Mouse (Mus musculus): ENCODE data around the gene Pex14. TPM values are rescaled to one million over a fixed set of nuclear protein-coding genes. Genes with fewer than 3 reads are reported as not detected.
"Not testable (repeated sequence)": the region's sequence is repeated elsewhere in the genome, so short reads cannot be mapped to it uniquely, and the experiment has no call there.

The Pex14 gene
- total RNA-seq, 2 experiments from 2014 or later, result 19.4 to 20.5 TPM

DNA sequence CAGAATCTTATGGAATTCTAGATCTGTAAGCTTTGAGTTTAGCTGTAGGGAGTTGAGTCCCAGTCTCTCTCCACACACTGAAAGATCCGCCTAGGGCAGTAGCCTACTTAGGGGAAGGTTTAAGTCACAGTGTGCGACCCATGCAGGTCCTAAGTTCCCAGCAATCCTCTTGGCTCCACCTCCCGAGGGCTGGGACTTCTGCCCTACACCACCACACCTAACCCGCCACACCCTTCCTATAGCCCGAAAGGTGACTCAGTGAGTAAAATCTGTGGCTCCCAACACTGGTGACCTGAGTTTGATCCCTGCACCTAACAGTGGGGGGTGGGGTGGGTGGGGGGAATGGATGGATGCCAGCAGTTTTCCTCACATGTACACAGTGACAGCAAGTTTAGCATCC is 23.8 kb upstream of the Pex14 start:
- intact Hi-C loops (cut with DNase I; ENCODE audit: low total_unique reads), result no loop called here
- no peak for DNase-seq

DNA sequence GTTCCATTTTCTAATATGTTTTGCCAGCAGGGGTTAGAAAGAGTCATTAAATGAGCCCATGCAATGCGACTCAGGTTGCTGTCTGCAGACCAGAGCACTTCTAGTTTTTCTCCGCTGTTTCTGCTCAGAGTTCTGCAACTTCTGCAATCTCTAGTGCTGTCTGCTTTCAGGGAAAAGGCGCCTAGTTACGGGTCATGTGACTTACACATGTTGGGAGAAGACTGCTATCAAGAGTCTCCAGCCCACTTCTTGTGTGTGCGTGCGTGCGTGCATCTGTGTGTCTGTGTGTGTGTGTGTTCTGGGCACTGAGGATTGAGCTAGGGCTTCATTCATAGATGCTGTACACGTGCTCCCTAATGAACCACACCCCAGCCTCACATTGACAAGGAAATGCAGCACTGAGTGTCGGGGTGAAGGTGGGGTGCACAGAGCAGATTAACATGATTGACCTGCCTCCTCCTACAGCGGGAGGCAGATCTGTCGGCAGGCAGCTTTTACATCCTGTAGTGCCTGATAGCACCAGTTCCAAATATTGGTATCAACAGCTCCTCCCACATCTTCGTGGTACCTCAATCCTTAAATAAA is 20.4 kb upstream of the Pex14 start:
- DNase-seq; intact Hi-C loops (cut with DNase I; ENCODE audit: low total_unique reads): not testable (repeated sequence)

DNA sequence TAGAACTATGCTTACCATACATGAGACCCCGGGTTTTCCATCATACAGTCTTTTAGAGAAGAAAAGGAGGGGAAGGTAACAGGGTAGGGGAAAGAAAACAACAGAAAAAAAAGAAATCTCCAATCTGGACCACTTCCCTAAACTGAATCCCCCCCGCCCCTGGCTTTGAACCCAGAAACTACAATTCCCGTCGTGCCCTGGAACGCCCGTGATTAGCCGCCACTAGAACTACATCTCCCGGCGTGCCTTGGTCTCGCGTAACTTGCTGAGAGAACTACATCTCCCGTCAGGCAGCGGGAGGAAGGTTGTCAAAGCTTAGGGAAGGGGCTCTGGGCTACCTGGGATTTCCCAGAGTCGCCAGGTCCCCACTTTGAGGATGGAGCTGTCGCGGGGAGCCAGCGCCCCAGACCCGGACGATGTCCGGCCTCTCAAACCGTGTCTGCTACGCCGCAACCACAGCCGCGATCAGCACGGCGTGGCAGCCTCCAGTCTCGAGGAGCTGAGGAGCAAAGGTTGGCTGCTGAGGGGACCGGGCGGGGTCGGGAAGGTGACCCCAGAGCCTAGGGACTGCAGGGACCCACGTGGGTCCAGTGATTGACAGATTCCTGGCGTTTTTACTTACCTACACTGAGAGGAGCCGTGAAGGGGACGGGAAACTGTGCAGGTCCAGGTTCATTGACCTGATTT is 4.3 kb upstream of the Pex14 start, which contains the start of gene Dffa:
Gene Dffa, plus strand, starts transcription at position 272 of the 687 bp plus-strand sequence.
- peak; percentile 90 for DNase-seq
- intact Hi-C loops (cut with DNase I; ENCODE audit: low total_unique reads), result no loop called here

DNA sequence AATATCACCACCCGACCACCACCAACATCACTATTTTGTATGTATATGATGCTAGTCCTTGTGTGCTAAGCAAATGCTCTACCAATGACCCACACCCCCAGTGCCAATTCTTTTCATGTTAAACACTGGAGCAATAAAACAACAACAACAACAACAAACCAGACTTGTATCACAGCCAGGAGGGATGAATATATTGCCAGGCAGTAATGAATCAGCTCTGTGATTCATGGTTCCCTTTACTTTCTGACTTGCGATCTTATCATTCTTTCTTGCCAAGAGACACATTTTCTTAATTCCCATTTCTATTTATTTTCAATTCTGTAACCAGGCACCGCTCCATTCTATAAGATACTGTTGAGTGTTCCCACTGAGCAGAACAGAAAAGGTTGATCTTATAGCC is 1.8 kb upstream of the Pex14 start:
- intact Hi-C loops (cut with DNase I; ENCODE audit: low total_unique reads), result no loop called here
- no peak for DNase-seq

DNA sequence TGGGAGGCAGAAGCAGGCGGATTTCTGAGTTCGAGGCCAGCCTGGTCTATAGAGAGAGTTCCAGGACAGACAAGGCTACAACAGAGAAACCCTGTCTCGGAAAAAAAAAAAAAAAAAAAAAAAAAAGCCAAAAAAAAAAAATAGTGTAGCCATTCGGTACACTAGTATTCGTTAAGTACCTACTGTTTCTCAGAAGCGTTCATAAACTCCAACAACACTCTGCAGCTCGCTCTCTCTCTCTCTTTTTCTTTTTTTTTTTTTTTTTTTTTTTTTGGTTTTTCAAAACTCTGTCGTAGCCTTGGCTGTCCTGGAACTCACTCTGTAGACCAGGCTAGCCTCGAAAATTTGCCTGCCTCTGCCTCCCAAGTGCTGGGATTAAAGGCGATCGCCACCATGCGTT is 773 bp upstream of the Pex14 start:
- intact Hi-C loops (cut with DNase I; ENCODE audit: low total_unique reads); DNase-seq: not testable (repeated sequence)

DNA sequence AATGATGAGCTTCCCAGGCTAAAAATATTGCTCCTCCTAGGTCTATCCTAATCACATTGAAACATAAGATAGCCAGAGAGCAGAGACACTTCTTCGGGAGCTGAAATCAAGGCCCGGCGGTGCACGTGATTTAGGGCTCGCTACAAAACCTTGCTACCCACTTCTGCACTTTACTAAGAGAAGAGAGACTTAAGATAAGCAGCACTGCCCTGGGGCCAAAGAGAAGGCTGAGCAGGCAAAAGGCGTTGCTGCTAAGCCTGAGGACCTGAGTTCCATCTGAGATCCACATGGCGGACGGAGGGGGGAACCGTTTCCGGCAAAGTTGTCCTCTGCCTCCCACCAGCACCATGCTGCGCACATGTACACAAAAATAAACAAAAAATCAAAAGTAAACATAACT is 1.1 kb downstream of the Pex14 start:
- no peak for DNase-seq
- intact Hi-C loops (cut with DNase I; ENCODE audit: low total_unique reads), result no loop called here

DNA sequence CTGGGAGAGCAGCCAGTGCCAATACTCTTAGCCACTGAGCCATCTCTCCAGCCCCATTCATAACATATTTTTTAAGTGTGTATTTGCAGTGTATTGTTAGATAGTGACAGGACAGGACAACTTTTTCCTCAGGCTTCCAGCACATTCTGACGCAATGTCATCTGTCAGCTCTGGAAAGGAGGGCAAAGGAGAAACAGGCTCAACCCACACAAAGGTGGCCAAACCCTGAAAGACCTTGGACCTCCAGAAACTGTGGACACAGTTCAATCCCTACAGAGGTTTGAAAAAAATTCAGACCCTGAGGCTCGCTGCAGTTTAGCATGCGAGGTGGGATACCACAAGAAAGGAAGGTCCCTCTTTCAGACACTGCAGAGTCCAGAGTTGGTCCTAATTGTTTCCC is 1.7 kb downstream of the Pex14 start:
- no peak for DNase-seq
- intact Hi-C loops (cut with DNase I; ENCODE audit: low total_unique reads), result no loop called here

DNA sequence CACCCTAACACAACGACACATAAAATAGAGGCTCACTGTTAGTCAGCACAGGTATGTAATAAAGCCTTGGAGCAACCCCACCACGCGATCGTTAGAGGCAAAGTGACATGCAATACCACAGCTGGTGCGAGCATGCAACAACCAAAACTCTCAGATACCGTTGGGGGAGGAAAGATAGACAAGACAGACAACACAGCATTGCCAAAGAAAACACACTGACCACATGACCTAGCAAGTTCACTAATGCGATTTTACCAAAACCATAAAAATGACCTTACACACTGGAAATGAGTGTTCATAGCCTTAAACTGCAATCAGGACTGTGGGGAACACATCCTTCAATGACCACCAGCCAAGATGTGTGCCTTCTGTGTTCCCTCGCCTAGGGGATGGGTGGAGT is 8.3 kb downstream of the Pex14 start:
- DNase-seq, result no peak

DNA sequence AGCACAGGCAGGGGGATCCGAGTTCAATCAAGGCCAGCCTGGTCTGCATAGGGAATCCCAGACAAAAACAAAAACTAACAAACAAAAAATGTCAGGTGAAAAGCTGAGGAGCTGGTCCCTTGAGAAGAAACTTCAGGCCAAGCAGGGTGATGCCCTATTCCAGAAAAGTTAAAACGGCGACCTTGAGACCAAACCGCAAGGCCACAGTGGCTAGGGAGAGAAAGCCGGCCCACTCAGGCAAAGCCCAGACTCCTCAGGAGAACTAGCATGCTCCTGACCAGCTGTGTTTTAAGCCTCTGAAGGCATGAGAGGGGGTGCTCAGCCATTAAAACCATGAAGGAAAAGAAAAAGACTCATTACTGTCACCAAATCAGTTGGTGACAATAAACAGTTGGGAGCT is 14.3 kb downstream of the Pex14 start:
- intact Hi-C loops (cut with DNase I; ENCODE audit: low total_unique reads), result no loop called here
- DNase-seq, result no peak

More for the DNA sequence above, 8.3 kb downstream of the Pex14 start:
- intact Hi-C loops (cut with DNase I; ENCODE audit: low total_unique reads), result no loop called here

DNA sequence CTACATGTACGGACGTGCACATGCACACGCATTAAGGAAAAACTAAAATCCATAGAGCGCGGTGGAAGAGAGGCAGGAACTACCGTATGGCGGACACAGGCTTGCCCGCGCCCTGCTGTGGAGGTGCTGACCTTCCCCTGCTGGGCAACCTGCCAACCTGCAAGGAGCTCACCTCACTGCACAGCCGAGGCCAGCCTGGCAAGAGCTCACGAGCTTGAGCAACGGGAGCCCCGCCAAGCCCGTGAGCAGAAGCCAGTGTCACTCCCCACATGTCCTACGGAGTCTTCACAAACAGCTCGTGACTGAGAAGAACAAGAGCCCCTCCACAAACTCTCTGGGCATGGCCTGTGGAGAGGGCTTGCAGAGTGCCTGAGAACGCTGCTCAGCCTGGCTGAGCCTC is 18.1 kb downstream of the Pex14 start:
- peak; percentile 40 for DNase-seq
- intact Hi-C loops (cut with DNase I; ENCODE audit: low total_unique reads), result no loop called here

DNA sequence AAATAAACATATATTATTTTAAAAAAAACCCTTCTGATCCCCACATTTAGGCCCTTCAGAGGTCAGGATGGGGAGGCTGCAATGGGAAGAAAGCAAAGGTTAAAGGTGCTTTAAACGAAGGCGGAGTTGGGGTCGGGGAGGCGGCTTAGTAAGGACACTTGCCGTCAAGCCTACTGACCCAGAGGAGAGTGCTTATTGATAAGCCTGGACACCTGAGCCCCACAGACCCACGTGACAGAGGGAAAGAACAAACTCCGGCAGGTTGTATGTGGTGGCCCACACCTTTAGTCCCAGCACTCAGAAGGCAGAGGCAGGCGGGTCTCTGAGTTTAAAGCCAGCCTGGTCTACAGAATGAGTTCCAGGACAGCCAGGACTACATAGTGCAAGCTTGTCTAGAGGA is 19.6 kb downstream of the Pex14 start:
- intact Hi-C loops (cut with DNase I; ENCODE audit: low total_unique reads), result no loop called here
- no peak for DNase-seq

DNA sequence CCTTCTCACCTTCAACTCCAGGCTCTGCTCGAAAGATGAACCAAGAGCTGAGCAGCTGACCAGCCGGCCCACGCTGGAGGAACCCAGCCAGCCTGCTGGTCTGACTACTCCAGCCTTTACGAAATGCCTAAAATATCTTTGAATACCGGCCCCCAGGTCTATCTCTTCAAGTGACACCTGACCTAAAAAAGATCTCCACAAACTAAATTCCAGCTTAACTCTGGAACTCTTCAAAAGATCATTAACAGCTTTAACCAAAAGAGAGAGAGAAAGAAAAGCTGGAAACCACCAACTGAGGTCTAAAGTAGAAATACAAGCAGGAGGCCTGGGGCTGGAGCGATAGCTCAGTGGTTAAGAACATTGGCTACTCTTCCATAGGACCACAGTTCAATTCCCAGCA is 20.0 kb downstream of the Pex14 start:
- intact Hi-C loops (cut with DNase I; ENCODE audit: low total_unique reads), result loop anchor here (10.0 kb wide), 1 partner anchor 375 kb away; no protein-coding TSS in a partner anchor
- DNase-seq, result no peak

DNA sequence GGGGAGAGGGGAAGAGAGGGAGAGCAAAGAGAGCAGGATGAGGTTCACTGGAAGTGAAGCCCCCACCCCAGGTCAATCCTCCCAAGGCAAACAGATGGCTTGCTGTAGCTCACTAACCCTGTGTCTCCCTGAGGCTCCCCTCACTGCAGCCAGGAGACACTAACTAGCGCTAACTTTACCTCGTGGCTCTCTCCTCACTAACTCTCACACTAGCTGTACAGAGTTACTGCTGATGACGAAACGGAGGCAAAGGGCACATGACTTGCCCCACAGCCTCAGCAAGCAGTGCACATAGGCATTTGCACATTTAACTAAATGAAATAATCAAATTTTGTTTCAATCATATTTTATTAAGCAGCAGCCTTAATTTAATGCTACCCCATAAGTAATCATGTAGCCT is 21.4 kb downstream of the Pex14 start:
- intact Hi-C loops (cut with DNase I; ENCODE audit: low total_unique reads), result loop anchor here (10.0 kb wide), 1 partner anchor 373 kb away; no protein-coding TSS in a partner anchor
- no peak for DNase-seq

DNA sequence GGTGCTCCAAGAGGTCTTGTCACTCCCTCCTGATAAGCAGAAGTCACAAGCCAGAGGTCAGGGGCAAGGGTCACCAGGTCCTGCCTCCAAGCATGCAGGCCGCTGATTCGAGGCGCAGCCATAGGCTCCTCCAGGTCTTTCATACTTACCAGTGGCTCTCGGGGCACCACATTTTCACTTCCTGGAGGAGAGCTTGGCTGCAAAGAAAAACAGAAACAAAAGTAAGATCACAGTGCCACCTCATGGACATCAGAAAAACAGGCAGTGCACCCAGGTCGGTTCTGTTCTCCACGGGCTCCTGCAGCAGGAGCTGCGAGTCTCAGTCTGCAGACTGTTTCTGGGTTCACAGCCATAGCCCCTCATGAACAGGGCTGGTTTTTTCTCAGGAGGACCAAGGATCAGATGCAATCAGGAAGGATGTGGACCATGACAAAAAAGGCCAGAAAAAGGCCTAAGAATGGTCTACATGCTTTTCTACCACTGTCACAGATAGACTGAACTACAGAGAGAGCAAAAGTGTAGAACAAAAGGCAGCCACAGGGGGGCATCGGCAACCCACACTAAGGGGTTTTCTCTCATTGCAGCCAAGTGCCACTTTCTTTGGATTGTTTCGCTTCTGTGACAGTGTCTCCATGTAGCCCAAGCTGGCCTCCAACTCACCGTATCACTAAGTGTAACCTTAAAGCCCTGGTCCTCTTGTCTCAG is 23.7 kb downstream of the Pex14 start:
- intact Hi-C loops (cut with DNase I; ENCODE audit: low total_unique reads), result loop anchor here (10.0 kb wide), 1 partner anchor 371 kb away; no protein-coding TSS in a partner anchor

DNA sequence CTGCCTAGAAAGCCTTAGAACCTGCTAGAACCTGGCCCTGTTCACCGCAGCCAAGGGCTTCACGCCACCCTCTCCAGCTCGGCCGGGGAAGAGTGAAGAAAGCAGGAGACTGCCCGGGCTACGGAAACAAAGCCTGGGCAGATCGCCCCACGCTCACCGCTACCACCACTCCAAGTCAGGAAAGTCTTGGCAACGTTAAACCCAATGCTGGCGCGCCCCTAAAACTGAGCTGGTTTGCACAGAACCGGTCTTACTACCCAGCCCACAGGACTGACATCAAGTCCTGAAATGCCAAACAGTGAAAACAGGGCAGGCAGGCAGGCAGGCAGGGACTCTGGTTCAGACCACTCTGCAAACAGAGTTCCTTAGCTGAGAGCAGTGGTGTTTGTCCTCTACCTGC is 24.6 kb downstream of the Pex14 start:
- DNase-seq, result no peak
- intact Hi-C loops (cut with DNase I; ENCODE audit: low total_unique reads), result loop anchor here (10.0 kb wide), 1 partner anchor 370 kb away; no protein-coding TSS in a partner anchor

More for the DNA sequence above, 23.7 kb downstream of the Pex14 start:
- peak; percentile 42 for DNase-seq

DNA sequence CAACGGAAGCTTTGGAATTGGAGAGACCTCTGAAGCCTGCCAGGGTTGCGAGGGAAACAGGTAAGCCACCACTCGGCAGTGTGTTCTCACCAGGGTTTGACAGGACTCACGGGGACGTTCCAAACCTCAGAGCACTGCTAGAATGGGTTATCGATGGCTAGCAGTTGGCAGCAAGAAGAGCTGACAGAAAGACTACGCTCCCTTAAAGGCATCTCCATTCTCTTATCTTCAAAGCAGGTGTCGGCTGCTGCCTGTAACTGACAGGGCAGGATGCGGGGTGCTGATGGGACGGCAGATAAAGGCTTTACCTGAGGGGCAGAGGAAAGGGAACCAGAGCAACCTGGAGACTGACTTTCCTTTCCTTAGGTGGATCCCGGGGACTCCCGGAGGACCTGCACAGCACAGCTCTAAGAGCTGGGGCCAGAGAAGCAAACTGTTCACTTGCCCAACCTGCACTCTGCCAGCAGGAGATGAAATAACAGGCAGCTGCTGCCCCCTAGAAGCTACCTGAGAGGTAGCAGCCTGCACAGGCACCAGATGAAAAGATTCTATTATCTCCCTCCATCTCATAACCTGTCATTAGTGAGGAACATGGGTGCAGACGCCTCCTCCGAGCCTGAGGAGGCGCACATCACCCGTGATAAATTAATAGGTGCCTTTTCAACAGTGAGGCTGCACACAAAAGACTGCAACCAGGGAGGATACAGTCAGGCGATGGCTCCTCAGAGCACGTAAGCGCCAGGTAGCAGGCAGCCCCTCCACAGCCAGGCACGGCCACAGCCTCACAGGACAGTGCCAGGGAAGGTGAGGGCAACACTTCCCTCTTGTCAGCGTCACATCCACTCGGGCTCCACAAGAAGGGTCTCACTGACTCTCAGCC is 32.8 kb downstream of the Pex14 start:
- DNase-seq, result peak; percentile 28
- intact Hi-C loops (cut with DNase I; ENCODE audit: low total_unique reads), result no loop called here

DNA sequence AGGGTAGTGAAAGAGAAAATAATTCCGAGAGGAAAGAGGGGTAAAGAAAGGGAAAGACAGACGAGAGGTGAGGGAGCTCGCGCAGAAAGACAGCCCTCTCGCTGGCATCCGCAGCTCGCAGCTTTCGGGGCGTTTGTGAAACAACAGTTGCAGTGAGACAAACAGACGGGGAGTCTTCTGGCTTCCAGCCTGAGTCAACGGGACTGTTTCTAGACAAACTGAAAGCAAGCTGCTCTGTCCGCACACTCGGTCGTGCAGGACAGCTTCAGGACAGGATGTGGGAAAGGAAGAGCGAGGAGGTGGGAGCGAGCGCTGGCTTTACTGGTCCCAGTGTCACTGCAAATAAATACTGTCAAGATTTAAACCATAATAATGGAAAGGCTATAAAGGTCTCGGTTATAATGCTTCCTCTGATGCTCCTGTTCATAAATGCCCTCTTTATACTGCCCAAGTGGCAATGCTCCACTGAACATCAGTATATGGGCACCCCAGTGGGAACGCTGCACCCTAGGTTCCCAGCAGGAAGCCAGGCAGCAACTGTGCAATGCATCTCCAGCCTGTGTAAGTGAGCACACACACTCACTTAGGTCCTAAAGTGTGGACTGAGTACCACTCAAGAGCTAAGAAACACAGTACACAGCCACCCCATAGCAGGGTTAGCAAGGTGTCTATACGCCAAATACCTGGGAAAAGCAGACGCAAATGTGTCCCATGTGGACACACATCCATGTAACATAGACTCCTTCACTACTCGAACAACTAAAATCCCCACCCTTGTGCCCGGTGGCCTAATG is 35.4 kb downstream of the Pex14 start:
- intact Hi-C loops (cut with DNase I; ENCODE audit: low total_unique reads), result loop anchor here (5.0 kb wide), 1 partner anchor 322 kb away; no protein-coding TSS in a partner anchor
- no peak for DNase-seq

DNA sequence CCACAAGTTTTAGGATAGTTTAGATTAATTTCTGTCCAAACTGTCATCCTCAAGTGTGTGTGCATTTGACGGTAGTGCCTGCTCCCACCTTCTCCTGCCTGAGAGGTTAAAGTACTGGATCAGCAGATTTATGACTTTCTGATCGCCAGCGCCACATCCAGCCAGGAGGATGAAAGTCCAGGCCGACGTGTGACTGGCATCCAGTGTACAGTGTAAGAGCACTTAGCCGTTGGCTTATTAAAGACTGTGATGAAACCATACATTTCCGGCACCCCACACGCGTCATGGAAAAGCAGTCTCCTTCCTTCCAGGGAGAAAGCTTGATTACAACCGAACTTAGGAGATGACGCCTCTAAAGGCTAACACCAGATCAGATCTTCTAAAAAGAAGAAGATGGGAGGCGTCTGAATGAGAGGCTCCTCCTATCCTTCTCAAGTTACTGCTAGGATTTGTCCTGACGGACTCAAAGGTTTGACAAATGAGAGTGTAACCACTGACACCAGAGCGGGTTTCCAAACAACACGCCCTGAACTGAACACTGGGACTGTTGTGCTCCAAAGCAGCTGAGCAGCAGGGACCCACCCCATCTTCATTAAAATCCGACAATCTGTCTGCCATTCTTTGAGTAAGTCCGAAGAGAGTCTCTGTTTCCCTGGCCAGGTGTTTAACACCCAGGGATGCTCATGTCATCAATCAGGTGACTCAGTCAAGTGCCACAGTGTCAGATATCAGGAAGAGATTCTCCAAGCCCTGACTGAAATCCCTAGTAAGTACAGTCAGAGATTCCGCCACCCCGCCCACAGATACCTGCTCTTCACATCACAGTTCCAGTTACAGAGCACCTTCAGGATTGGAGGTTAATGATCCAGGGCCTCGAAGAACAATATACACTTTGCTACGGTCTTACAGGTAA is 37.0 kb downstream of the Pex14 start:
- intact Hi-C loops (cut with DNase I; ENCODE audit: low total_unique reads), result loop anchor here (5.0 kb wide), 1 partner anchor 320 kb away; no protein-coding TSS in a partner anchor

More for the DNA sequence above, 37.0 kb downstream of the Pex14 start:
- DNase-seq, result no peak

All from gastrocnemius, postnatal 14 days (tissue).